Mouse (Mus musculus) frontal cortex, postnatal 10 days (tissue): ENCODE data around the gene Zbtb4.
"Not testable (repeated sequence)": the region's sequence is repeated elsewhere in the genome, so short reads cannot be mapped to it uniquely, and the experiment has no call there.

ENCODE experiments used
- DNase-seq, 2 experiments: peaks; one replicate each; pipeline ENCODE4 v3.0.0; 2022; ENCODE audit warnings: low spot score in 2 of 2, mixed read lengths in 1 of 2

The Zbtb4 gene

DNA sequence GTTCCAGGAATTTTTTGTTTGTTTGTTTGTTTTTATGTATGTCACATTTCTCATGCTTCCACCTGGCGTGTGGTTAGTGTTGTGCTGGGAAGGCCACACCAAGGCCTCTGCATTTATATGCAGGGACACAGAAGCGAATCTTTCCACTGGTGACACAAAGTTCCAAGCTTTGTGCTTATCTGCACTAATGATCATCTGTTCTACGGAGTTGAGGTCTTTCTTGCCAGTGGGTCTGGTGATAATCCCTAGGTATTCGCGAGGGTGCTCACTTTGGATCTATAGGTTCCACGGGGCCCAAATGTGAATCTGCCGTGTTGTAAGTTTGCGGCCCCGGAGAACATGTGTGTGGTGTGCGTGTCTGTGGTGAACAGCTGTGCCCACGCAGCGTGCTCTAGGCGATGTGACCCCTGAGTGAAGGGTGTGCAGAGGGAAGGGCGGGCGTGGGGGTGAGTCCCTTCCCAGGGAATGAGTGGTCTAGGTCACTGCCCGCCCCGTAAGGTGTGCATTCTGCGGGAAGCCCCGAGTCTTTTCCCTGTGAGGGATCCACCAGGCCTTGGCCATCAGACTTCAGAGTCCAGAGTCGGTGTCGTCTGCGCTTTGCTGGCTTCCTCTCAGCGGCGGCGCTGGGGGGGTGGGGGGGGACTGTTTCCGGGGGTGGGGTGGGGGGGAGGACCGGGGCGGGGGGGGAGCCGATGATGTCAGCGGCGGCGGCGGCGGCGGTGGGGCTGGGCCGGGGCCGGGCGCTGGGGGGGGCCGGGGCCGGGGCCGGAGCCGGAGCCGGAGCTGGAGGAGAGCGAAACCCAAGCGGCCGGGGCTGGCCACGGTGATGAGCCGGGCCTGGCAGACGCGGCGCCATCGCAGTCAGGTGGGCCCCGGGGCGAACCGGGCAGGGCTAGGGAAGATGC lies at the start of gene Zbtb4:
Gene Zbtb4, plus strand, starts transcription at position 692 of the 905 bp plus-strand sequence.
- DNase-seq = peak in 1 of 2 experiments; percentile 32

- no peak for DNase-seq
Observed at GRCm38 (mm10) chr11:69715929-69716328, 49.8 kb upstream of the Zbtb4 start.

GRCm38 (mm10) chr11:69716953-69717352 lies 48.8 kb upstream of the Zbtb4 start:
- no peak for DNase-seq

- DNase-seq = no peak
Observed at GRCm38 (mm10) chr11:69718661-69719060, 47.1 kb upstream of the Zbtb4 start.

DNA sequence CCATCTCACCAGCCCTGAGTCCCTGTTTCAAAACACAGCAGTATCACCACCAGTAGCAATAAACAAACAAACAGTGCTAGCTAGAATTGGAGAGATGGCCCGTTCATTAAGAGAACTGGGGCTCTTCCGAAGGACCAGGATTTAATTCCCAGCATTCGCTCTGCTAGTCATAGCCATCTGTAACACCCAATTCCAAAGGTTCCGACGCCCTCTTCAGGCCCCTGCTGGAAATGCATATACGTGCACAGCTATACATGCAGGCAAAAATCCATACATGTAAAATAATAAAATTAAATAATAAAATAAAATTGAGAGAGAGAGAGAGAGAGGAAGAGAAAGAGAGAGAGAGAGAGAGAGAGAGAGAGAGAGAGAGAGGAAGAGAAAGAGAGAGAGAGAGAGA lies 46.3 kb upstream of the Zbtb4 start:
- DNase-seq = no peak

DNA sequence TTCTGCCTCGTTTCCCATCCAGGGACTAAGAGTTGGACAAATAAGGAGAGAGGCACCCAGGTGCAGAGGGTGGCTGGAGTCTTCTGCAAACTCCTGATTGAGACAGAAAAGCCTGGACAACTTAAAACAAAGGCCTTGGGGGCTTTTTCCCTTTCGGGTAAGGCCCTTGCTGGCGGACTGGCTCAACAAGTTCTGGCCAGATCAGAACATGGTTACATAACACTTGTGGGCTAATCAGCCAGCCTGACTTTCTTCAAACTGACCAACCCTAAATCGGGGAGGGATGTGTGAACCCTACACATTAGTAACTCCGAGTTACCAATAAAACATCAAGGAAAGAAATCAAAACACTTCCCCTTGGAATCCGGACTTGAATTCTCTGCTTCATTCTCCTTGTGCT lies 44.9 kb upstream of the Zbtb4 start:
- DNase-seq = no peak

GRCm38 (mm10) chr11:69723074-69723473 lies 42.6 kb upstream of the Zbtb4 start:
- no peak for DNase-seq

DNA sequence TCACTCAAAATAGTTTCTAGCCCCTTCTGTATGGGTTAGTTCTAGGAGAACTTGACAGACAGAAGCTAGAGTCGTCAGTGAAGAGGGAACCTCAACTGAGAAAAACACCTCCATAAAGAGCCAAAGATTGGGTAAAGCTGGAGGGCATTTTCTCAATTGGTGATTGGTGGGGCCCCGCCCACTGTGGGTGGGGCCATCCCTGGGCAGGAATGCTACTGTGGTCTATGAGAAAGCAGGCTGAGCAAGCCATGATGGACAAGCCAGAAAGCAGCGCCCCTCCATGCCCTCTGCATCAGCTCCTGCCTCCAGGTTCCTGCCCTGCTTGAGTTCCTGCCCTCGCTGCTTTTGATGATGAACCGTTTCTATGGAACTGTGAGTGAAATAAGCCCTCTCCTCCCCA lies 39.8 kb upstream of the Zbtb4 start:
- no peak for DNase-seq

- DNase-seq = no peak
Observed at GRCm38 (mm10) chr11:69729063-69729462, 36.6 kb upstream of the Zbtb4 start.

- not testable (repeated sequence) for DNase-seq
Observed at GRCm38 (mm10) chr11:69731408-69731807, 34.3 kb upstream of the Zbtb4 start.

GRCm38 (mm10) chr11:69751635-69752034 lies 14.1 kb upstream of the Zbtb4 start:
- DNase-seq = no peak

DNA sequence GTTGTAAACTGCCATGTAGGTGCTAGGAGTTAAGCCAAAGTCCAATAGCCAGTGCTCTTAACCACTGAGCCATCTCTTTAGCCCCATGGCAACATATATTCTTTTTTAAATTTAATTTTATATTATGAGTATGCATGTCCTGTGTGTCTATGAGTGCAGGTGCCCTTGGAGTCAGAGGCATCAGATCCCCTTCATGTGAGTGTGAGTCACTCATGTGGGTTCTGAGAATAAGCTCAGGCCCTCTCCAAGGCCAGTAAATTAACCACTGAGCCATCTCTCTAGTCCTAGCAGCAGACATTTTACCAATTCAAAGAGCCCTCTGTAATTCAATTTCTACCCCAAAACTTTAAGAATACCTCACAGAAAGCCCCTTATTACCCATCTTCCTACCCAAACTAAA lies 13.0 kb upstream of the Zbtb4 start:
- no peak for DNase-seq

GRCm38 (mm10) chr11:69754233-69754632 lies 11.5 kb upstream of the Zbtb4 start:
- DNase-seq = no peak

GRCm38 (mm10) chr11:69754701-69755100 lies 11.0 kb upstream of the Zbtb4 start:
- DNase-seq = no peak

DNA sequence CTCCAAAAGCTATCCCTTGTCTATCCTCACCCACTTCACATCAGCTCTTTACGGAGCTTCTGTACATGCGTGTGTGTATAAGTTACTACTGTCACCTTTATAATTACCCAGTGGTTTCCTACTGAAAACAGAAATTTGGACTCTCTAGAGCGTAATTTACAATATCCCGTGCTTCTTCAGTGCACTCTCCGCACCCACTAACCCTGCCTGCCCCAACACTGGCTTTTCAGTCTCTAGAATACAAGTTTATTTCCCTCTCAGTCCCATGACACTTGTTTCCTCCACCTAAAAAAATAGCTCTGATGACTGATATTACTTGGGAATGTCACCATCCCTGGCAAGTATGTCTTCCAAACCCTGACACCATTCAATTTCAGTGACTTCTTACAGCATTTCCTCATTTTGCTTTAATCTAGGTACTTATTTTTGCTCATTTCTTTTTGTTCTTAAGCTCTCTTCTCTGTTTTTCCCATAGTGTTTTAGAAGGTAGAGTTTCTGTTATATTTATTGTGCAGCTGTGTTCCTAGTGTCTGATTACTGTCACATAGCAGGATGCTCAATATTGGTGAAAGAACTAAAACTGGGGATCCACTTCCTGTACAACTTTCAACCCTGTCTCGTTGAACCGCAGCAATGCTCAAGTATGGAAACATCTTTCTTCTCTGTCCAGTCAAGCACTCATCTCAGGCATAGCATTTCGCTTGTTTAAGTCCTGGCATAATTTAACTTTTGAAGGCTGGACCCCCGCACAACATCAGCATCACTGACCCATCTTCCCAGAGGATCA lies 8.2 kb upstream of the Zbtb4 start:
- no peak for DNase-seq

- peak; percentile 95 for DNase-seq
Observed at GRCm38 (mm10) chr11:69758090-69758456, 7.6 kb upstream of the Zbtb4 start.

GRCm38 (mm10) chr11:69758478-69758970 lies 7.2 kb upstream of the Zbtb4 start, which contains the start of gene Polr2a:
TSS of gene Polr2a (minus strand) at chr11:69758637.
- peak; percentile 96 to 97 for DNase-seq

GRCm38 (mm10) chr11:69758971-69759721 lies 6.6 kb upstream of the Zbtb4 start:
- peak; percentile 81 to 82 for DNase-seq

DNA sequence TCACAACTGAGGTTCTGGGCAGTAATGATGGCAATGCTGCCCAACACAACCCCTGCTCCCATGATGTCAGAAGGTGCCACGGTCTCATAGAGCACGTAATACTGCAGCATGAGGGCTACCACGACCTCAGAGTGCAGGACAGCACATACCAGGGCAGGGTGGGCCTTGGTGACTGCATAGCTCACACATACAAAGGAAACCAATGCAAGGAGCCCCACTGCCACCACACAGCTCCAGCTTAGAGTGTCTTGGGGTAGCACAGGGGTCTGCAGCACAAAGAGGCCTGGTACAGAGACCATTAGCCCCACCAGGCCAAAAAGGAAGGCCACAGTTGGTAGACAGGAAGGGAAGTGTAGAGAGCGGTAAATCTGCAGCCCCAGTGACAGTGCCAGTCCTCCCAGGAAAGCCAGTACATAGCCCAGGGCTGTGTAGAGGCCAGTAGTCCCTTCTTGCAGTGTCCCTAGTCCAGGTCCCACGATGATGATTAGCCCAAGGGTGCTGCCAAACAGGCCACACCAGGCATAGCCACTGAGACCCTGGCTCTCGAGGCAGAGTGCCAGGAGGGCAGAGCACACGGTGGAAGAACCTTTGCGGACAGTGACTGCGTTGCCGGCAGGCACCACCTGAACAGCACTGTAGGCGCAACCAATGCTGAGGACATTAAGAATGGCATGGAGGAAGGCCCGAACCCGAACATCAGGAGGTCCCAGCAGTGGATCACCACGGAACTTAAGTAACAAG lies 5.4 kb upstream of the Zbtb4 start:
- DNase-seq = no peak

- DNase-seq = no peak
Observed at GRCm38 (mm10) chr11:69760901-69761200, 4.9 kb upstream of the Zbtb4 start.

DNA sequence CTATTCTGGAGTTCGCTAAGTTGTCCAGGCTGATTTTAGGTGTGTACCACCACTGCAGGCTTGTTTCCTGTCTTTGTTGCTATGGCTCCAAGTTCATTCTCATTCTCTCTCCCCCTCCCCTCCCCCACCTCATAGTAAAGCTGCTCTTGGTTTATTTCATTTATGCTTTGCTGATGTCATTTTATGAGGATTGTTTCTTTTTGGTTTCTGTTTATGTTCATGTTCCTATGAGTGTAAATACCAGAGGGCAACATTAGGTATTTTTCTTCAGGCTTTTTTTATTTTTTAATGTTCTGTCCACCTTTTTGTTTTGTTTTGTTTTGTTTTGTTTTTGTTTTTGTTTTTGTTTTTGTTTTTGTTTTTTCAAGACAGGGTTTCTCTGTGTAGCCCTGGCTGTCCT lies 3.8 kb upstream of the Zbtb4 start, which contains the start of gene Slc35g3:
Gene Slc35g3, minus strand, starts transcription at position 101 of the 400 bp plus-strand sequence.
- DNase-seq = no peak
